ENCODE assay signal across 12 mouse cellular contexts in genomic region chr11:53759545-53760406, GRCm38 (mm10). TPM values are rescaled to one million over a fixed set of nuclear protein-coding genes. Genes with fewer than 3 reads are reported as not detected.
DNase-seq lines count a peak whose midpoint lies in the region; ATAC-seq lines count a peak whose summit lies in the region.
"Had no signal": no experiment of that assay in that cellular context is flagged by ENCODE, and none has a peak within 500 bp of the region (broad histone marks: within the 10 kb centered on the region; RNA-seq: fewer than 3 reads in every experiment).

No protein-coding gene starts in this region.

- H3K4me3 ChIP-seq in heart, embryonic 13.5 days = peak overlapping the region; percentile 10; the same call in 1 of the 2 replicates
- H3K4me3 ChIP-seq in intestine, embryonic 14.5 days (ENCODE audit: low read depth, low read length) = no peak overlapping the region

- peaks cover 62% of the 10 kb centered on the region for H3K4me1 ChIP-seq in heart, embryonic 13.5 days
- H3K4me1 ChIP-seq in intestine, embryonic 14.5 days (replicated peaks; ENCODE audit: control insufficient read depth, insufficient read depth, low read length) = peaks cover 56% of the 10 kb centered on the region

- no peaks in the 10 kb centered on the region for H3K9me3 ChIP-seq in heart, embryonic 13.5 days
- H3K9me3 ChIP-seq in intestine, embryonic 14.5 days (ENCODE audit: control insufficient read depth, low read length) = no peaks in the 10 kb centered on the region

- no peaks in the 10 kb centered on the region for H3K27me3 ChIP-seq in heart, embryonic 13.5 days (replicated peaks)
- H3K27me3 ChIP-seq in intestine, embryonic 14.5 days (replicated peaks; ENCODE audit: control insufficient read depth, insufficient read depth, low read length) = no peaks in the 10 kb centered on the region
- H3K27me3 ChIP-seq: Patski had no signal

- peak overlapping the region; percentile 42 for H3K4me2 ChIP-seq in heart, embryonic 13.5 days
- H3K4me2 ChIP-seq in intestine, embryonic 14.5 days (ENCODE audit: low read length) = peak overlapping the region; percentile 5; the same call in 1 of the 2 replicates

- intact Hi-C loops in left cerebral cortex, postnatal 25 days (cut with DNase I) = loop anchor here (5.0 kb wide), 1 partner anchor 83 kb away; no protein-coding TSS in a partner anchor

- 14% methylated on average over 22 of the region's 22 CpGs for WGBS in heart, embryonic 13.5 days
- 18% methylated on average over 22 of the region's 22 CpGs for WGBS in intestine, embryonic 14.5 days

- DNase-seq in heart, adult 8-10 months (ENCODE audit: low spot score) = no peak
- peak; percentile 15 for DNase-seq in thymus, postnatal 4 days
- DNase-seq in thymus, postnatal 14 days = no peak
- DNase-seq in intestine, embryonic 14.5 days (ENCODE audit: low spot score) = no peak
- DNase-seq in left cerebral cortex, postnatal 25 days (ENCODE audit: low spot score in 2 of 2) = no peak
- no peak for DNase-seq in spleen, adult 12 weeks (ENCODE audit: low spot score)
- DNase-seq: cerebellum, adult 8-10 months; lung, adult 18-20 months had no signal

- no peak for ATAC-seq in heart, embryonic 13.5 days (ENCODE audit: extremely low read depth, insufficient number of reproducible peaks, low FRiP score, low TSS enrichment)
- ATAC-seq in intestine, embryonic 14.5 days (replicated peaks; ENCODE audit: low FRiP score, low TSS enrichment, low read depth) = no peak
- ATAC-seq in monocyte, adult 5-6 weeks (replicated peaks; ENCODE audit: insufficient number of reproducible peaks, low FRiP score, low TSS enrichment, poor library complexity, severe bottlenecking) = no peak
- ATAC-seq: Patski had no signal

- peak overlapping the region; percentile 66; the same call in 1 of the 2 replicates for H3K27ac ChIP-seq in heart, embryonic 13.5 days (replicated peaks)
- H3K27ac ChIP-seq in intestine, embryonic 14.5 days (ENCODE audit: low read depth) = peak overlapping the region; percentile 64

- H3K9ac ChIP-seq in heart, embryonic 13.5 days = peak overlapping the region; percentile 48
- H3K9ac ChIP-seq in intestine, embryonic 14.5 days (ENCODE audit: low read length) = 0 out of 2 replicates have a peak overlapping the region, but pooled peaks have one; percentile 8

- no peaks in the 10 kb centered on the region for H3K36me3 ChIP-seq in heart, embryonic 13.5 days
- no peaks in the 10 kb centered on the region for H3K36me3 ChIP-seq in intestine, embryonic 14.5 days (ENCODE audit: control insufficient read depth, insufficient read depth, low read length)

RNA-seq across cellular contexts. Expression of gene Irf1, which starts 10.0 kb away (rescaled TPM):
- polyA plus RNA-seq in heart, embryonic 13.5 days (2015; fragmentation: Nextera tagmentation; extraction: Ambion mirVana) = 8.6 and 10.0 TPM in 2 replicates
- total RNA-seq in heart, adult 8-10 months (2022) = 10 to 100 TPM; 15.7 to 20.1 (median 17.2) TPM
- 34.3 and 35.5 TPM in 2 replicates for polyA plus RNA-seq in intestine, embryonic 14.5 days (2014; fragmentation: Nextera tagmentation; extraction: Ambion mirVana)
- total RNA-seq in left cerebral cortex, postnatal 25 days (2021) = 1 to 10 TPM; 5.9 to 6.8 TPM
- total RNA-seq in monocyte, adult 5-6 weeks (2017) = 300 to 388 TPM (median 378 TPM) in 3 replicates

RNA-seq across cellular contexts. Expression of gene Gm17334, which starts 13.2 kb away (rescaled TPM):
- polyA plus RNA-seq in heart, embryonic 13.5 days (2015; fragmentation: Nextera tagmentation; extraction: Ambion mirVana) = 0.21 TPM in 1 of 2 replicates, not detected in the other
- under 1 TPM; 0.40 to 0.60 (median 0.45) TPM for total RNA-seq in heart, adult 8-10 months (2022)
- polyA plus RNA-seq in intestine, embryonic 14.5 days (2014; fragmentation: Nextera tagmentation; extraction: Ambion mirVana) = 0.60 and 0.68 TPM in 2 replicates
- total RNA-seq in left cerebral cortex, postnatal 25 days (2021) = under 1 TPM in 1 of 2 experiments, not detected in 1; 0.96 TPM
- total RNA-seq in monocyte, adult 5-6 weeks (2017) = 0.68 TPM in 1 of 3 replicates, not detected in the others

RNA-seq across cellular contexts. Expression of gene Il5, which starts 39.2 kb away (rescaled TPM):
- not detected in 2 replicates for polyA plus RNA-seq in heart, embryonic 13.5 days (2015; fragmentation: Nextera tagmentation; extraction: Ambion mirVana)
- total RNA-seq in heart, adult 8-10 months (2022) = under 1 TPM in 1 of 4 experiments, not detected in 3; 0.16 TPM
- polyA plus RNA-seq in intestine, embryonic 14.5 days (2014; fragmentation: Nextera tagmentation; extraction: Ambion mirVana) = not detected in 2 replicates
- total RNA-seq in left cerebral cortex, postnatal 25 days (2021) = not detected
- not detected in 3 replicates for total RNA-seq in monocyte, adult 5-6 weeks (2017)
- total RNA-seq: hematopoietic stem cell, adult 5-6 weeks had no signal
- polyA plus RNA-seq: Patski had no signal

RNA-seq across cellular contexts. Expression of gene Rad50, which starts 52.7 kb away (rescaled TPM):
- polyA plus RNA-seq in heart, embryonic 13.5 days (2015; fragmentation: Nextera tagmentation; extraction: Ambion mirVana) = 19.1 and 20.3 TPM in 2 replicates
- 1 to 10 TPM; 6.4 to 9.5 (median 7.3) TPM for total RNA-seq in heart, adult 8-10 months (2022)
- 29.5 and 29.8 TPM in 2 replicates for polyA plus RNA-seq in intestine, embryonic 14.5 days (2014; fragmentation: Nextera tagmentation; extraction: Ambion mirVana)
- total RNA-seq in left cerebral cortex, postnatal 25 days (2021) = 1 to 10 TPM; 9.2 to 9.6 TPM
- 27.8 to 53.5 TPM (median 45.6 TPM) in 3 replicates for total RNA-seq in monocyte, adult 5-6 weeks (2017)

Comparison
In these comparisons a context has a peak if more than half of its experiments do, and no peak if none do; other contexts are left out.
1. RNA of gene Irf1, which starts 10.0 kb away (total RNA-seq): 300 to 388 TPM in monocyte, adult 5-6 weeks; 15.7 to 20.1 TPM in heart, adult 8-10 months and 5.9 to 6.8 TPM in left cerebral cortex, postnatal 25 days; every median in the first group is over 10 times any median in the second.